8 mouse cellular contexts compared by ENCODE assay signal in the genomic region with DNA sequence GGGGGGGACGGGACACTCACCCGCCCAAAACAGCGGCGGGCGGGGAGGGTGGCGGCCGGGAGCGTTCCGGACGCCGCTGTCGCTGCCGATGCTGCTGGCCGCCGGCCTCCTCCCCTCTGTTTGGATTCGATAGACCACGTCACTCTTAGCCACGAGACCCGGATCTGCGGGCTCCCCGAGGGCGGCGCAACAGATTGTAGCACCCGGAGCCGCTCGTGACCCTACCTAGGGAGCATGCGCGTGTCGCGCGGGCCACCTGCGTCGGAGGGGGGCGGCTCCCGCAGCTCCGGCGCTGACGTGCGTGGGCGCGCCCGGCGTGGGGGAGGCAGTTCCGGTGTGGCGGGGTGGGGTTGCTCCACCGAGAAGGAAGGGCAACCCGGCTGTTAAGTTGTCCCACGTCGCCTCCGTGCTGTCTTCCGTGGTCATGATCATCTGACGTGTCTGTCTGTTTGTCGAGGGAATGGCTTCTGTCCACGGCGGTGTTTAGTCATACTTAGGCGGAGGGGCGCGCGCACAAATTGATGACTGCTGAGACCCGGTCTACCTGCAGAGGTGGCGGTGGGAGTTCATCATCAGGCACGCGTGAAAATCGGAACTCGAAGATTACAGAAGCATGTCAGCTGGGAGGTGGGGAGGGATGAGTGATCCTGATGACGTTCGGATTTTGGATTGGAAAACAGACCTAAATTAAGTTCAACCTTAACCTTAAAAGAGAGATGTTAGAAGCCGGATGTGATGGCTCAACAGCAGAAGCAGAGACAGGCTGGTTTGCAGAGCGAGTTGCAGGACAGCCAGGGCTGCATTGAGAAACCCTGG. TPM values are rescaled to one million over a fixed set of nuclear protein-coding genes. Genes with fewer than 3 reads are reported as not detected.
A peak's percentile ranks its signal among the peaks of the same experiment; 100 is the strongest.
DNase-seq lines count a peak whose midpoint lies in the region; ATAC-seq and TF ChIP-seq lines count a peak whose summit lies in the region.

A gene (minus strand): TSS at position 118 of the 816 bp plus-strand sequence.

- TF ChIP-seq POLR2A in MEL (IDR thresholded peaks at IDR 0.05; ENCODE audit: control insufficient read depth in 1 of 2, insufficient read depth in 1 of 2, low read depth in 1 of 2, low read length in 2 of 2, poor library complexity in 1 of 2) = peak in 1 of 2 experiments; percentile 79
- TF ChIP-seq POLR2A in lung, adult 2 months (IDR thresholded peaks at IDR 0.05; ENCODE audit: borderline replicate concordance, extremely low read depth, low read depth, low read length) = peak; percentile 77

- peak; percentile 97 for ATAC-seq in forebrain, embryonic 16.5 days
- ATAC-seq in neural tube, embryonic 15.5 days (ENCODE audit: low FRiP score) = peak; percentile 96

- intact Hi-C loops in heart, postnatal 36 days (cut with DNase I) = loop anchor here (1.0 to 5.0 kb wide), 4 partner anchors 36 to 269 kb away; a partner anchor contains a TSS

- H3K27me3 ChIP-seq in MEL (ENCODE audit: control insufficient read depth in 1 of 2, insufficient read depth in 2 of 2, low read length in 2 of 2) = no peaks in the 10 kb centered on the region
- no peaks in the 10 kb centered on the region for H3K27me3 ChIP-seq in forebrain, embryonic 16.5 days (replicated peaks; ENCODE audit: control insufficient read depth, insufficient read depth, low read length)
- H3K27me3 ChIP-seq in neural tube, embryonic 15.5 days (replicated peaks) = no peaks in the 10 kb centered on the region

- no peak; a peak in 1 of 4 replicates for TF ChIP-seq EP300 in MEL (IDR thresholded peaks at IDR 0.05; ENCODE audit: low read depth in 1 of 2, low read length in 2 of 2)

- TF ChIP-seq RAD21 in MEL (IDR thresholded peaks at IDR 0.05; ENCODE audit: low read depth, low read length) = no peak

- peak within 1 kb of the TSS; percentile 87 for H3K9ac ChIP-seq in MEL (ENCODE audit: control insufficient read depth, low read depth, low read length, poor library complexity, severe bottlenecking)
- H3K9ac ChIP-seq in forebrain, embryonic 16.5 days (replicated peaks; ENCODE audit: low read depth, low read length) = peak within 1 kb of the TSS; percentile 93
- peak within 1 kb of the TSS; percentile 97 for H3K9ac ChIP-seq in neural tube, embryonic 15.5 days (replicated peaks)

- TF ChIP-seq CTCF in MEL (IDR thresholded peaks at IDR 0.05 in 2 of 3, conservative IDR thresholded peaks at IDR 0.05 in 1 of 3; ENCODE audit: control insufficient read depth in 1 of 3, insufficient read depth in 1 of 3, low read depth in 2 of 3, low read length in 3 of 3, poor library complexity in 1 of 3, severe bottlenecking in 1 of 3) = no peak
- no peak for TF ChIP-seq CTCF in layer of hippocampus, adult 2 months (conservative IDR thresholded peaks at IDR 0.05)
- TF ChIP-seq CTCF in lung, adult 2 months (IDR thresholded peaks at IDR 0.05; ENCODE audit: insufficient read depth, low read length) = no peak

- H3K36me3 ChIP-seq in MEL (ENCODE audit: control insufficient read depth in 1 of 2, insufficient read depth in 2 of 2, low read length in 2 of 2) = peaks cover 0 to 15% of the 10 kb centered on the region in 2 experiments; a peak in 2 of 4 replicates
- H3K36me3 ChIP-seq in forebrain, embryonic 16.5 days (ENCODE audit: control insufficient read depth, insufficient read depth) = no peaks in the 10 kb centered on the region
- H3K36me3 ChIP-seq in neural tube, embryonic 15.5 days = no peaks in the 10 kb centered on the region

- H3K9me3 ChIP-seq in MEL (replicated peaks; ENCODE audit: insufficient read depth, low read length) = no peaks in the 10 kb centered on the region
- H3K9me3 ChIP-seq in forebrain, embryonic 16.5 days (ENCODE audit: control insufficient read depth, low read length) = no peaks in the 10 kb centered on the region
- H3K9me3 ChIP-seq in neural tube, embryonic 15.5 days (replicated peaks) = no peaks in the 10 kb centered on the region

- under 1% methylated on average over 39 of the region's 69 CpGs for WGBS in forebrain, embryonic 16.5 days
- WGBS in lung, adult 2 months = under 1% methylated on average over 62 of the region's 69 CpGs
- under 1% methylated on average over 60 of the region's 69 CpGs for WGBS in neural tube, embryonic 15.5 days

- H3K4me2 ChIP-seq in forebrain, embryonic 16.5 days (ENCODE audit: low read length) = peak within 1 kb of the TSS; percentile 78
- H3K4me2 ChIP-seq in neural tube, embryonic 15.5 days = peak within 1 kb of the TSS; percentile 65

- H3K79me2 ChIP-seq in MEL (ENCODE audit: control insufficient read depth, insufficient read depth, low read length, poor library complexity) = peaks cover 3% of the 10 kb centered on the region; the same call in 1 of the 2 replicates

- H3K4me1 ChIP-seq in MEL (ENCODE audit: control insufficient read depth in 1 of 2, insufficient read depth in 2 of 2, low read length in 2 of 2) = peaks cover 10 to 12% of the 10 kb centered on the region in 2 experiments
- peaks cover 20% of the 10 kb centered on the region for H3K4me1 ChIP-seq in forebrain, embryonic 16.5 days (replicated peaks; ENCODE audit: control insufficient read depth, insufficient read depth, low read length)
- peaks cover 11% of the 10 kb centered on the region for H3K4me1 ChIP-seq in lung, adult 2 months (ENCODE audit: control insufficient read depth, insufficient read depth, low read length)
- H3K4me1 ChIP-seq in neural tube, embryonic 15.5 days = peaks cover 36% of the 10 kb centered on the region

- H3K27ac ChIP-seq in MEL (ENCODE audit: control insufficient read depth, low read depth, low read length) = peak within 1 kb of the TSS; percentile 67
- H3K27ac ChIP-seq in forebrain, embryonic 16.5 days (ENCODE audit: low read length) = peak within 1 kb of the TSS; percentile 90
- peak within 1 kb of the TSS; percentile 99 for H3K27ac ChIP-seq in layer of hippocampus, adult 2 months
- H3K27ac ChIP-seq in neural tube, embryonic 15.5 days (replicated peaks) = peak within 1 kb of the TSS; percentile 97

- H3K4me3 ChIP-seq in MEL (ENCODE audit: control insufficient read depth in 1 of 2, insufficient read depth in 1 of 2, low read depth in 2 of 2, low read length in 2 of 2) = peak within 1 kb of the TSS; percentile 91 to 98
- H3K4me3 ChIP-seq in forebrain, embryonic 16.5 days (replicated peaks; ENCODE audit: low read length) = peak within 1 kb of the TSS; percentile 82
- peak within 1 kb of the TSS; percentile 69 for H3K4me3 ChIP-seq in layer of hippocampus, adult 2 months
- peak within 1 kb of the TSS; percentile 75 for H3K4me3 ChIP-seq in lung, adult 2 months (replicated peaks; ENCODE audit: extremely low read depth, low read depth, low read length)
- peak within 1 kb of the TSS; percentile 87 for H3K4me3 ChIP-seq in neural tube, embryonic 15.5 days (replicated peaks)

- peak; percentile 96 for DNase-seq in MEL (ENCODE audit: low read depth, low spot score)
- DNase-seq in cerebellum, adult 18-20 months = peak; percentile 96 to 98
- DNase-seq in heart, postnatal 36 days = peak; percentile 95
- DNase-seq in layer of hippocampus, adult 2 months (ENCODE audit: low spot score in 2 of 2) = peak; percentile 96 to 97
- peak; percentile 92 for DNase-seq in lung, adult 2 months
- DNase-seq in testis, postnatal 10 days (ENCODE audit: low spot score) = peak; percentile 96

TF ChIP-seq in MEL, 35 proteins besides CTCF, POLR2A, EP300 and RAD21:
- TF ChIP-seq MAX (IDR thresholded peaks at IDR 0.05; ENCODE audit: low read length) (peak; percentile 45), ZMIZ1 (IDR thresholded peaks at IDR 0.05; ENCODE audit: low read depth, low read length) (peak; percentile 54; the same call in 1 of the 2 replicates), CHD1 (IDR thresholded peaks at IDR 0.05; ENCODE audit: low read depth, low read length) (no peak), KAT2A (conservative IDR thresholded peaks at IDR 0.05; ENCODE audit: low read depth, low read length) (no peak; the same call in 1 of the 2 replicates), MAZ (IDR thresholded peaks at IDR 0.05; ENCODE audit: low read depth, low read length) (peak; percentile 75; the same call in 1 of the 2 replicates), ZC3H11A (IDR thresholded peaks at IDR 0.05; ENCODE audit: low read depth, low read length) (no peak), POLR2AphosphoS2 (IDR thresholded peaks at IDR 0.05; ENCODE audit: low read length) (peak; percentile 71; the same call in 1 of the 2 replicates), MYC (IDR thresholded peaks at IDR 0.05; ENCODE audit: low read depth, low read length) (0 out of 2 replicates have a peak, but pooled peaks have one; percentile 42), USF1 (IDR thresholded peaks at IDR 0.05; ENCODE audit: low read depth, low read length) (peak; percentile 83), TCF12 (IDR thresholded peaks at IDR 0.05; ENCODE audit: low read depth, low read length) (0 out of 2 replicates have a peak, but pooled peaks have one; percentile 40), ELF1 (IDR thresholded peaks at IDR 0.05; ENCODE audit: low read depth, low read length) (peak; percentile 73), BHLHE40 (IDR thresholded peaks at IDR 0.05; ENCODE audit: borderline replicate concordance, low read depth, low read length) (peak; percentile 87), MXI1 (IDR thresholded peaks at IDR 0.05; ENCODE audit: low read depth, low read length) (peak; percentile 81), NELFE (IDR thresholded peaks at IDR 0.05; ENCODE audit: low read depth, low read length) (peak; percentile 69), HCFC1 (IDR thresholded peaks at IDR 0.05; ENCODE audit: low read depth, low read length) (peak; percentile 79), NRF1 (IDR thresholded peaks at IDR 0.05; ENCODE audit: insufficient read depth, low read depth, low read length, poor library complexity, severe bottlenecking) (peak; percentile 92), POLR2AphosphoS5 (IDR thresholded peaks at IDR 0.05; ENCODE audit: borderline replicate concordance, low read depth, low read length) (no peak), ETS1 (IDR thresholded peaks at IDR 0.05; ENCODE audit: low read depth, low read length) (peak; percentile 72), TBP (IDR thresholded peaks at IDR 0.05; ENCODE audit: low read depth, low read length) (peak; percentile 53; the same call in 1 of the 2 replicates), RCOR1 (IDR thresholded peaks at IDR 0.05; ENCODE audit: low read depth, low read length) (no peak), SIN3A (IDR thresholded peaks at IDR 0.05; ENCODE audit: low read length) (peak; percentile 61)

RNA-seq across cellular contexts. Expression of the gene that starts here (rescaled TPM):
- not detected in 2 replicates for total RNA-seq in MEL (2012; rRNA removed)
- polyA plus RNA-seq in MEL (2012; ENCODE audit: insufficient read depth in 1 of 2, insufficient read length in 2 of 2, low read depth in 1 of 2, low replicate concordance in 2 of 2, missing spikeins in 1 of 2) = 1 to 10 TPM in 1 of 2 experiments, not detected in 1; 1.7 TPM
- polyA plus RNA-seq in forebrain, embryonic 16.5 days (2015; fragmentation: Nextera tagmentation; extraction: Ambion mirVana) = not detected in 2 replicates
- total RNA-seq in heart, postnatal 36 days (2021) = 1 to 10 TPM in 1 of 2 experiments, not detected in 1; 2.1 TPM
- 1 to 10 TPM; 4.4 to 5.7 TPM for total RNA-seq in layer of hippocampus, adult 2 months (2021)
- polyA plus RNA-seq in lung, adult 2 months (2012; rRNA removed) = not detected in 2 replicates
- polyA plus RNA-seq in neural tube, embryonic 15.5 days (2015; fragmentation: Nextera tagmentation; extraction: Ambion mirVana) = 1.1 TPM in 1 of 2 replicates, not detected in the other

Comparison
In these comparisons a context has a peak if more than half of its experiments do, and no peak if none do; other contexts are left out.
1. Peak in every context shown above with its lines: DNase-seq, ATAC-seq, H3K4me3 ChIP-seq and H3K27ac ChIP-seq.
2. Peak in ATAC-seq, H3K4me3 ChIP-seq, H3K27ac ChIP-seq, H3K9ac ChIP-seq and H3K4me2 ChIP-seq in forebrain, embryonic 16.5 days; RNA of the gene not detected or under 1 TPM.
3. Peak in DNase-seq and H3K4me3 ChIP-seq in lung, adult 2 months; RNA of the gene not detected or under 1 TPM.